Mouse (Mus musculus): ENCODE measurements around the gene Tmem101.

GRCm38 (mm10) chr11:102189461-102190436 is 33.5 kb upstream of the Tmem101 start, which contains the start of gene G6pc3:
- TF ChIP-seq CTCF (IDR thresholded peaks at IDR 0.05; ENCODE audit: low read depth) (no peak), EP300 (IDR thresholded peaks at IDR 0.05; ENCODE audit: low read depth) (no peak)

All from liver, postnatal 0 days (tissue).